Mouse (Mus musculus) left cerebral cortex, postnatal 36 days (tissue): ENCODE data around the gene Ebpl. TPM values are rescaled to one million over a fixed set of nuclear protein-coding genes. Genes with fewer than 3 reads are reported as not detected.
A peak's percentile ranks its signal among the peaks of the same experiment; 100 is the strongest.

Experiments used
- DNase-seq, 2 experiments: peaks; one replicate each; pipeline ENCODE4 v3.0.0; 2021 to 2022; ENCODE audit warnings: low spot score in 2 of 2, mixed read lengths in 1 of 2
- intact Hi-C: fragments of 180-260 bp; cut with DNase I; formaldehyde crosslinking; loops from one replicate; pipeline ENCODE4 v1.15.1; 2025
- total RNA-seq, 2 experiments: library from RNA; stranded (reverse); gene quantifications; 2 replicates each; pipeline ENCODE4 v1.2.3; 2021

Ebpl gene
- total RNA-seq: 1 to 10 TPM; 3.4 to 4.8 TPM

DNA sequence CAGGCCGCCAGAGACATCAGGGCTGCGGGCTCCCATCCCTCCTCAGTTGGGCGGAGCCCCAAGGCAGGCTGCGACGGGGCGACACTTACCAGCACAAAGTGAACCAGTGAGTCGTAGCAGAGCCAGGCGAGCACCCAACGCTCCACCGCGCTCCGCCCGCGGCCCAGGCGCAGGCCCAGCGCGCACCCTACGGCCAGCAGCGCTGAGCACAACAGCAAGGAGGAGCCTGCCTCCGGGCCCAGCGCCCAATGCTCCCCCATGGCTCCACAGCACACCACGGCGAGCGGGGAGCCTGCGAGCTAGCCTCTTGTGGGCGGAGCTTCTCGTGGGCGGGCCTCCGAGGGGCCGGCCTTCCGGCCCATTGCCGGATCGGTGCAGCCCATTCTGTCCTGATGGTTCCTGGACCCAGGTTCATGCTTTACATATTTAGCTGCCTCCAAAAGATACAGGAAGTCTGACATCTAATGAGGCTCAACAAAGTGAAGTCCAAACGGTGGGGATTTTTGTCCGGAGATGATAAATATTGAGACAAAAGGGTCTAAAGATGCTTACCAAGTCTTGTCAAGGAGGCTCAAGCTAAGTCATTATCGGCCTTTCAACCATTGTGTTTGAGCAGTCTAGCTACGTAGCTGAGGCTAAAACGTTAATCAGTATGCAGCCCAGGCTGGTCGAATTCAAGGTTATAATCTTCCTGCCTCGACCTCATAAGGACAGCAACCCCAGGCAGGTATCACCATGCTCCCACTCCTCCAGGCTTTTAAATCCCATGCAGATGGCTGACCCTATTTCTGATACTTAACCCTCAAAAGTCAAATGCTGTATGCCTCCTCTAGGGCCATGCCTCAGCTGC is at the start of gene Ebpl:
Gene Ebpl, minus strand, starts transcription at position 309 of the 850 bp plus-strand sequence.
- peak; percentile 90 to 92 for DNase-seq
- intact Hi-C loops: loop anchor here (2.0 kb wide), 1 partner anchor 78 kb away; the partner anchor contains the start of gene Kpna3

DNA sequence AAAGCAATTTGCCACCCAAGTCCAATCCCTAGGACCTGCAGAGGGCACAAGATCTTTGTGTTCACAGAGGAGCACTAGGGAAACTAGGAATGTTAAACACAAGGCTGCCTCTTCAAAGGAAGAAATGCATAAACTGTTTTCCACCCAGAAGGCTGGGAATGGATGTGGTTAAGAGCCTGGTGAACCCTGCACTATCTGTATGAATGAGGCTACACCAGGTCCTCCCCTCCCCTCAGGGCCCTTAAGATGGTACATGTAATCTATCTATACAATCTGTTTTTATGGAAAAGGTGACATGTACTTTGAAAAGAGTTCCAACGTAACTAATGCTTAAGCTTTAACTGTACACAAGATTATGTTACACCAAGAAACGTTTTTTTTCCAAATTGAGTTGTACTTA is 49.8 kb upstream of the Ebpl start:
- DNase-seq: no peak

DNA sequence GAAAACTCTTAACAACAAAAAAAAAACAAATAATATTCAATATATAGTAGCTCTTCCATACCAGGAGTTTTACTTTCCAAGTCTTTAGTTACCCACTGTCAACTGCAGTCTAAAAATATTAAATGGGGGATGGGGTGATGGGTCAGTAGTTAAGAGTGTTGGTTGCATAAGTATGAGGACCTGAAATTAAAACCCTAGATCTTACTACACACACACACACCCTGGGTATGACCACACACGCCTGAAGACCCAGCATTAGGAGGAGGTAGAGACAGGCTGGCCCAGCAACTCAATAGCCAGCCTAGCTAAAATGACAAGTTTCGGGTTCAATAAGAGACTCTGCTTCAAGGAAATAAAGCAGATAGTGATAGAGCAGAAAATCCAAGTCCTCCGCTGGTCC is 46.8 kb upstream of the Ebpl start:
- intact Hi-C loops: no loop called here
- DNase-seq: no peak

More for the DNA sequence above, 49.8 kb upstream of the Ebpl start:
- intact Hi-C loops: no loop called here

DNA sequence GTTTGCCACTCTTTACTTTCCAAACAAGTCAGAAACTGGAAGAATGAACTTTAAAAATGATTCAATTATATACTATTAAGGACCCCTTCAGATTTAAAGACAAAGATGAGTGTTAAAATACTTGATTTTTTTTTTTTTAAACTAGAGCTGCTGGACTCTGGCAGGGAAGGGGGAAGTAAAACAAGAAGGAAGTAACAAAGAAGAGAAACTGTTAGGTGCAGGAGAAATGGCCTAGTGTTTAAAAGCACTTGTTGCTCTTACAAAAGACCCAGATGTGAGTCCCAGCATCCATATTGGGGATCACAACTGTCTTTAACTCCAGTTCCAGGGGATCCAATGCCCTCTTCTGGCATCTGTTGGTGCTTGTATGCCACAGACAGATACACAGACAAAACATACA is 45.5 kb upstream of the Ebpl start:
- DNase-seq: no peak
- intact Hi-C loops: no loop called here

DNA sequence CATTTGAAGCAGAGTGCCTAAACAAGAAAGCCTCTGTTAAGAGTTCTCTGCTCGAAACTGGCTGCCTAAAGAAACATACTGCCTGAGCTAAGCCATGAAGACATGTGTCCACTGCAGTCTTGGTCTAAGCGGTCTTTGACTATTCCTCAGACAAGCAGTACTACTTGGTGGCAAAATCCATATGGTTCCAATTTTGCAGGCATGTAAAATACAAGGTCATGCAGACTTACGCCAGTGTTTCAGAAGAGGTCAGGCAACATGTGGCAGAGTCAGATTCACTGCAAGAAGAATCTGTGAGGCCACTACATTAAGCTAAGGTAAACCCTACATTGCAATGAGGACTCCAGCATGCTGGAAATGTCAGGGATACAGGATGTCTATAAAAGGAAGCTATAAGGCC is 44.7 kb upstream of the Ebpl start:
- DNase-seq: no peak
- intact Hi-C loops: no loop called here

DNA sequence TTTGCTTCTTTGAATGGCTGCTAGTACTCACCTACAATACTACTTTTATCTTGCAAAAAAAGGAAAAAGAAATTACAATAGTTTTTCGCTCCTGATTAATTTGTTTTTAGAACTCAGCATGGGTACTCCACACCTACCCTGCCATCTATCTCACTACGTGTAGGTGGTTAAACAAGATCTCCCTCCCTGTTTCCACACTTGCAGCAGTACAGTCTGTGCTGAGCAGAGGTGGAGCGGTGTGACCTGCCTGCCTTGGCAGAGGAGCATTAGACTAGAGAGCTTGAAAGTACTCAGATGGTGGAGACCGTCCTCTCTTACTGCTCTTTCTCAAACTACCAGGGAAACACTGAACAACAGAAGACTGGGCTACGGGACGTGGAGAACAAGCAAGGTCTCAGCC is 34.5 kb upstream of the Ebpl start:
- intact Hi-C loops: no loop called here
- no peak for DNase-seq

DNA sequence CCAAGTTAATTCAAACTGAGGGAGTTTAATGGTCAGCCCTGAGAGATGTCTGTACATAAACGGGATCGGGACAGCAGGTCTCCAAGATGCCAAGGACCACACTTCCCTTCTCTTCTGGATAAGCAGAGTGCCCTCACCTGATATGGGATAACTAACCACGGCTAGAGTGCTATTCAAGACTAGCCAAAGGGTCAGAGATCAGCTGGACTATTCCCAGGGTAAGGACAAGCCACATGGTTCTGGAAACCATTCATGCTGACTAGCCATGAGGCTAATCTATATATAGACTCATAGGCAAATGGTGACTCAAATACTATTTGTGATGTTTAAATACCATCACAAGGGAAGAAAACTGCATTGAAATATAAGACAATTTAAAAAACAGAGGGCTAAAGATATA is 30.3 kb upstream of the Ebpl start:
- intact Hi-C loops: no loop called here
- DNase-seq: no peak

DNA sequence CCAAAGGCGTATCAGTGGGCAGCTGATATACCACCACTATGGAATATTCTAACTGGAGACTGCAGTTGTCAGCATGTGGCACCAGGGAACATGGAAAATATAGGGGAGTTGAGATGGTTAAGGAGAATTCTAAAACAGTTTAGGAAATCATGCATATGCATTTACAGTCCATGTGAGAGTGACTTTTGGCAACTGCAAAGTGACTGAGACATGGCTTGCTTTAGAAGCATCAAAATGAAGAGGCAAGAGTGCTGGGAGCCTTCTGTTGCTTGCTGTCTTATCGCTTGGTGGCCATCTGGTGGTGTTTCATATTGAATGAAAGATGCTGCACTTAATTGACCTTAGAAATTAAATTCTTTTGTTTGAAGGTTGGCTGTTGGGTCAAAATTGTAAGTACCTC is 7.1 kb upstream of the Ebpl start:
- no peak for DNase-seq
- intact Hi-C loops: loop anchor here (5.0 kb wide), 1 partner anchor 35 kb away; no protein-coding TSS in a partner anchor

DNA sequence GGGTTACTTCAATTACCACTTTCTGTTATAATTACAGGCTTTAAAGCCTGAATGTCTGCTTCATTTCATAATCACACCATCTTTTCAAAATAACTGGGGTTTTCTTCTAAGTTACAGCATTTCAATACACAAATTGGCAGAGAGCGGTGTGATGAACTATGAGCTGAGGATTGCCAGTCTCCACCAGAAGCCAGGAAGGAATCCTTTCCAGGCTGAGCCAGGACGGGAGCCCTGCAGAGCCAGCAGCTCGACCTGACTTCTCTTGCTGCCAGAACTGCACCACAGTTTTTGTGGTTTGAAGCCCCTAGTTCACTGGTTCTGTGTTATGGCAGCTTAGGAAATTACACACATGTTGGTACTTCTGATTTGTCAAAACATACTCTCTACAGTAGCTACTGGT is 4.4 kb upstream of the Ebpl start:
- no peak for DNase-seq
- intact Hi-C loops: loop anchor here (5.0 kb wide), 1 partner anchor 32 kb away; no protein-coding TSS in a partner anchor

DNA sequence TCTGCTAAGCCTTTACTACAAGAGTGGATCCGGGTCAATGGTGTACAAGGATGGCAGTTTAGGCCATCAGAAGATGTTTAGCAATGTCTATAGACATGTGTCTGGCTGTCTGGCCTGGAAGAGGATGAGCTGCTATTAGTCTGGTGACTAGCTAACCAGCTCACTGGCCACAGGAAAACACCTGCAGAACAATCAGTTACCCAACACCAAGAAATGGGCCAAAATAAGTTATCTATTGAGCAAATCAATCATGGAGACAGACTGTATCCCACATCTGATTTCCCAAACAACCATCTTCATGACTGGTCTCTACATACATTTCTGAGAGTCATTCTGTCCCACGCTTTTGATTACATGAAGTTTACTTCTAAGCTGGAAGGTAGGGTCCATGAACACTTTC is 3.5 kb upstream of the Ebpl start:
- intact Hi-C loops: no loop called here
- no peak for DNase-seq

DNA sequence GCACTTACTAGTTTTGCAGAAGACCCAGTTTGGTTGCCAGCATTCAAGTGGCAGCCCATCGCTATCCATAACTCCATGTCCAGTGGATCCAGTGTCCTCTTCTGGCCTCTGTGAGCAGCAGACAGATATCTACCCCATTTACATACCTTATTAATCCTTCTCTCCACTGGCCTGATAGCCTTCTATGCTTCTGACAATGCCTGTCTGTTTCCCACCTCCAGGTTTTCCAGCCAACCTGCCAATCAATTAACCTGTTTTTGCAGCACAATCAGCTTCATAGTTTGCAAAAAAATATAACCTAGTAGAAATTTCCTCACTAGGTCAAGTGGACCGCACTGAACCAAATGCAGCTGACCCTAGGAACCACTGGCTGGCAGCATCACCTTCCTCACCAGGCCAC is 2.0 kb upstream of the Ebpl start:
- DNase-seq: no peak
- intact Hi-C loops: no loop called here

DNA sequence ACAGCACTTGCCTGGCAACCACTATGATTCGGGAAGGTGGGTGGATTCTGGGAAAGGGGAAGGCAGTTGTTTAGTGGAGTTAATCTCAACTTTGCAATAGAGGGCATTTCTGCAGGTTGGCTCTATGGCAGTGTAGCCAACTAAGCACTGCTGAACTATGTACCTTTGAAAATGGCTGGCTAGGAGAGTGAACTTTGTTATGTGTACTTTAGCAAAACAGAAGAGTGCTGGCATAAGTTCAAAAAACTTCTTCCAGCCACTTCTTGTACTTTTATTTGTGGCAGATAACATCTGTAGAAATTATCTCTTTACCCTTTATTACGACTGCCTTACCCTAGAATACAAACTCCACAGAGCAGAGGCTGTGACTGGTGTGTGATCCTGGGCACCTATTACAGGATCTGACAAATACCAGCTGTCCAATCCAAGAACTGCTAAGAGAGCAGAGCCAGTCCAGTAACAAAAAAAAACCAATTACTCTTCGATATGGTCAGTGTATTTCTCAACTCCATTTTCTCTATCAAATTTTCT is 807 bp upstream of the Ebpl start:
- no peak for DNase-seq
- intact Hi-C loops: loop anchor here (2.0 kb wide), 1 partner anchor 78 kb away; the partner anchor contains the start of gene Kpna3

DNA sequence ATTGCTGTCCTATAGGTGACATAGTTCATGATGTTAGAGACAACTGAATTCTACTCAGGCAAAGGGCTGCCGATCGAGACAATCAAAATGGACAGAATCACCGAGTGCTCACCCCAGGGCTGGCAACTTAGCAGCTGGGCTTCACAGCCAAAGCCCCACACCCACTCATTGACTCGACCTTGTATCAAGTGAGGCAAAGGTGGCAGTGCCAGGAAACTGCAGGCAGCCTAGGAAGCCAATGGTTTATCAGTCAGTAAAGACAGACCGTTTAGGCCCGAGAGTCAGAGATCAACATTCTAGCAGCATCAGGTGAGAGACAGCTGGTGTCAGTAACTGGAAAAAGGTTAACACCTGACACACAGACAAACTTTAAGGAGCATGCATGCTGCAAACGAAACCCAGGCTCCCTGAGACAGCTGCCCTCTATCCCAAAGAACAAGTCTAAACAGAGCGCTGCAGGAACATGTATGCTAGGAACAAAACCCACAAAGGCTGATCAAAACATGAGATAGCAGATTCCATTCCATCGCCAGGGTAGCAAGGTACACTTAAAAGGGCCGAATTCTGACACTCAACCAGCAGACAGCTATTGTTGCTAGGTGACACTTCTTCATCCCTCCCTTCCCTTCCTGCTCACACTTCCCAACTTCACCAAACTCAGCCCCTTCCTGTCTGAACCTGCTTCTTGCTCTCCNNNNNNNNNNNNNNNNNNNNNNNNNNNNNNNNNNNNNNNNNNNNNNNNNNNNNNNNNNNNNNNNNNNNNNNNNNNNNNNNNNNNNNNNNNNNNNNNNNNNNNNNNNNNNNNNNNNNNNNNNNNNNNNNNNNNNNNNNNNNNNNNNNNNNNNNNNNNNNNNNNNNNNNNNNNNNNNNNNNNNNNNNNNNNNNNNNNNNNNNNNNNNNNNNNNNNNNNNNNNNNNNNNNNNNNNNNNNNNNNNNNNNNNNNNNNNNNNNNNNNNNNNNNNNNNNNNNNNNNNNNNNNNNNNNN is 5.7 kb downstream of the Ebpl start:
- intact Hi-C loops: no loop called here
- DNase-seq: no peak

DNA sequence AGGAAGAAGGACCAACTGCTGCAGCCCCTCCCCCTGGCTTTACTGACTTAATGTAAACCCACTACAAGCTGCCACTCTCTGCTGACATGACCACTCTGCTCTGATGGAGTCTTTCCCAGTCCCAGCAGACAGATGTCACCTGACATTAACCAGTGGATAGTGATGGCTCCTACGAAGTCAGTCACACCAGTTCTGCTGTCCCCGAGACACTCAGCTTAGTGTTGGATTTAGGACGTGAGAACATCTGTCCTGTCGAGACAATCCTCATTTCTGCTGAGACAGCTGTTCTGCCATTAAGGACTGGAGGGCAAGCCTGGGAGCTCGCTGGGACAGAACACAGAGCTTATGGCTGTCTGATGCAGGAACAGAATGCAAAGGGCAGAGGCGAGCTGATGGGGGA is 9.4 kb downstream of the Ebpl start:
- intact Hi-C loops: no loop called here
- DNase-seq: no peak

DNA sequence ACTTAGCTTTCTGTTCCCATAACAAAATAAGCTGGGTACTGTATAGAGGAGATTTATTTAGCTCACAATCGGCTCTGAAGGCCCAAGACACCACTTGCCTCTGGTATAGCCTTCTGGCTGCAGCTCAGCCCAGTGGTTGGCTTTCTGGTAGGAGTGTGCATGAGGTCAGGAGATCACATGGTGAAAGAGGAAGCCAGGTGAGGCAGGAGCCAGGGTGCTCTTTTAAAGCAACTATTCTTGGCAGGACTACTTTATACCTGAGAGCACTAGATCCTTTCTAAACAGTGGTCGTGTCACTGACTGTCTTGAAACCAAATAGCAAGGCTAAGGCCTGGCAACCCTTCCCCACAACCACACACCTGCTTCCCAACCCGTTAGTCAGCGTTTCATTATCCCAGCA is 10.4 kb downstream of the Ebpl start:
- no peak for DNase-seq
- intact Hi-C loops: no loop called here

DNA sequence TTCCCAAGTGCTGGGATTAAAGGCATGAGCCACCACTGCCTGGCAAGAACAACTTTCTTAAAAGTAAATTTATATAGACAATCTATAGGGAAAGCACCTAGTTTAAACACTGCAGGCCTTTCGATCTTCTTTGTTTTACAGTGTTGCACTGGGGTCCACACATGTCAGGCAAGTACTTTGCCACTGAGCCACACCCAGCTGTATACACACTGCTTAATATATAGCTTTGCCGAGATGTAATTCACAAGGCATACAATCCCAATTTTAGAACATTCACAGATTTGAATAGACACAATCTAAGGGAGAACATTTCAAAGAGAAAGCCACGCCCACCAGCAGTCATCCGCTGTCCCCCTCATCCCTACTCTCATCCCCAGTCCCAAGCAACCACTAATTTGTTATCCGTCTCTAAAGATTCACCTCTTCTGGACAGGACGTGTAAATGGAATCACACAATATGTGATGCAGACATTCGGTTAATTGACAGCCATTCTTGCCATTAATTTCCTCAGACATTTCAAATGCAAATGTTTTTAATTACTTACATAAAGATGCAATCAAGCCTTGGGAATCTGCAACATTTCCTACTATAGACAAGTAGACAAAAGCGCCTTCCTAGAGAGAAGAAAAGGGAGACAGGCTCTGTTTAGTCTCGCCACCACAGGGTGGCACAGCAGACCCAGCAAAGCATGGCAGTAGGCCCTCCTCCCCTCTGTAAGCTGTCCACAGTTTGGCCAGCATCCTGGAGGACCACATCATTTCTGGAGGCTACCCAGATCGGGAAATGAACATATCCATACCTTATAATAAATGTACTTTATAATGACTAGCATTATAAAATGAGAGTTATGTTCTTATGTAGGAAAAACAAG is 13.2 kb downstream of the Ebpl start:
- DNase-seq: no peak
- intact Hi-C loops: loop anchor here (1.0 kb wide), 1 partner anchor 151 kb away; no protein-coding TSS in a partner anchor

DNA sequence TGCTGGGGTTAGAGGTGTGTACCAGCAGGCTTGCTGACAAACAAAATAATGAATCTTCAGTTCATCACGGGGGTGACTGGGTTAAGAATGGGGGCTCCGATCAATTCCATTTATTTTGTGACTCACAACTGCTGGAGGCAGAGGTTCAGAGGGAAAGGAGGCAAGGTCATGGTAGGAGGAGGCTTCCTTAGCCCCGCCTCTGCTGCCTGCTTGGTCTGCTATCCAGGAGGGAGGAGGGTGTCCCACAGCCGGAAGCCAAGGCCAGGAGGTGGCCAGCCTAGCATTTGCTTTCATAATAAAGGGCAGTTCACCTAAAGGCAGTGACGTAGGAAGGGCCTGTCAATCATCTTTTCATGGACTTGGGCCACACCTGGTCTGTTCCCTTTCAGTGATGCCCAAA is 15.6 kb downstream of the Ebpl start:
- DNase-seq: no peak
- intact Hi-C loops: no loop called here

DNA sequence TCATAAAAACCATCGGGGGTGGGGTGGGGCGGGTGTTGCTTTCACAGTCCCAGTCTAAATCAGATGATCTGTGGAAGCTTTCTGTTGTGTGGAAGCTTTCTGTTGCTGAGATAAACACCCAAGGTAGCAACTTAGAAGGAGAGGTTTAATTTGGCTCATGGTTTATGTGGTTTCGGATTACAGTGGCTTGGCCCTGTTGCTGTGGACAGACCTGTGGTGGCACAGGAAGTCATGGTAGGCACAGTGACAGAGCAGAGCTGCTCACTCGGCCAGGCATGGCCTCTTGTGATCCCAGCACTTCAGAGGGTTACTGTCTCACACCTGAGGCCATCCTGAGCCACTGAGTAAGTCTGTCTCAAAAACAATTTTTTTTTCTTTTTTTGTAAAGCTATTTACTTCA is 20.9 kb downstream of the Ebpl start:
- intact Hi-C loops: loop anchor here (10.0 kb wide), 1 partner anchor 1115 kb away; the partner anchor contains the start of gene Gucy1b2

DNA sequence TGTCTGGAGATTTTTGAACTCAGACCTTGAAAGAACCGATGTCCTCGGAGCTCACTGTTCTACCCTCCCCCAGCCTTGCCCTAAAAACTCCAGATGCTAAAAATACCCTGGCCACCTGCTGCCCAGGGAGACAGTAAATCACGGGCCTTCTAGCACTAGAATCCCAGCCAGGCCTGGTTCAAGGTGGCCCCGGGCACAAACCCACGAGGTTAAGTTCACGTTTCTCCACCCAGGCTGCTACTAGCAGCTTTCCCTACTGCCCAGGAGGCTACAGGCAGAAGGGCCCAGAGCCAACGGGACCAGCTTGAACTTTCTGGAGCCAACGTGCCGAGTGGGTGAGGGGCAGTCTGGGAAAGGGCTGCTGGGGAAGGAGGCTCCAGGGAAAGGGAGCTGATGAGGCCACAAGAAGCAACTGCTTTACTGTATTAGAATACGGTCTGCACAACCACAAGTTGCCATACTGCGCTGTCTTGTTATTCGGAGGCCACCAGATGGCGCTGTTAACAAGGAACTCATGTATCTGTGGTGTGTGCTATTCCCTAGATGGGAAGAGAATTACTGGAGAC is 29.2 kb downstream of the Ebpl start:
- intact Hi-C loops: loop anchor here (5.0 to 10.0 kb wide), 4 partner anchors 36 to 1124 kb away; partner anchors contain the start of genes Gucy1b2 and Kpna3
- DNase-seq: peak; percentile 72 to 77

More for the DNA sequence above, 20.9 kb downstream of the Ebpl start:
- DNase-seq: no peak
